Mouse (Mus musculus) E14TG2a.4 (cell line): Measurements from ENCODE around the gene Gm20888.
"Not testable (repeated sequence)": the region's sequence is repeated elsewhere in the genome, so short reads cannot be mapped to it uniquely, and the experiment has no call there.

Source experiments
- H3K27me3 ChIP-seq: 2 replicates; pipeline ENCODE4 v1.6.1; 2014; ENCODE audit warnings: low read length, control low read depth; ENCODE audit not compliant: insufficient read depth
- H3K36me3 ChIP-seq: 2 replicates; pipeline ENCODE4 v1.6.1; 2014; ENCODE audit warnings: low read length, control low read depth; ENCODE audit not compliant: insufficient read depth
- H3K4me1 ChIP-seq: replicated peaks from 2 replicates; pipeline ENCODE4 v1.6.1; 2014; ENCODE audit warnings: low read depth, low read length, control low read depth
- H3K4me3 ChIP-seq: replicated peaks from 2 replicates; pipeline ENCODE4 v1.5.1; 2014; ENCODE audit warnings: mild to moderate bottlenecking, low read length
- H3K9me3 ChIP-seq: 2 replicates; pipeline ENCODE4 v1.6.1; 2014; ENCODE audit warnings: low read length, control low read depth

The Gm20888 gene

GRCm38 (mm10) chrY:70441582-70441981 lies at the start of gene Gm20888:
Gene Gm20888, plus strand, starts transcription at chrY:70441882.
- H3K27me3 ChIP-seq, result not testable (repeated sequence)

More at GRCm38 (mm10) chrY:70441582-70441981, at the start of gene Gm20888:
- not testable (repeated sequence) for H3K4me3 ChIP-seq, H3K4me1 ChIP-seq, H3K36me3 ChIP-seq, H3K9me3 ChIP-seq
